Mouse (Mus musculus): ENCODE results near the gene Ttc16.

DNA sequence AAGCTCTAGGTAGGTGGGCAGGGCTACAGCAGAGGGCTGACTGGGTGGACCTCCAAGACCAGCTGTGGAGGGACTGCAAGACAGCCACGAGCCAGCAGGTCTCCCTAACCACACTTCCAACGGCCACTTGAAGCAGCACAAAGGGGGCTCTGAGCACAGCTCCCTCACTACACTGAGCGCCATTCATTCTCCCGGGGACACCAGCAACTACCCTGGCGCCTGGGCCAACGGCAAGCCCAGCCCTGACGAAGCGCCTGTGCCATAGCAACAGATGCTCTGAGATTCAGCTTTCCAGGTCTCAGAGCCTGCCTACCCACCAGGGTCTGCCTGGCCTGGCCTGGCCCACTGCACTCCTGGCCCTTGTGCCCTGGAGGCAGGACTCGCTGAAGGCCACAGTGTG lies 56.7 kb downstream of the Ttc16 start:
- no peak for TF ChIP-seq CTCF (IDR thresholded peaks at IDR 0.05; ENCODE audit: extremely low read depth, insufficient read depth, insufficient read length, insufficient replicate concordance)
- no peak for TF ChIP-seq POLR2A (IDR thresholded peaks at IDR 0.05; ENCODE audit: low read depth, low read length)

Data from spleen, adult 2 months (tissue).